Mouse (Mus musculus) megakaryocyte, embryonic 14.5 days (primary cell): ENCODE results near the gene Mfap4.

ENCODE experiments used
- FLI1 ChIP-seq: IDR thresholded peaks from 2 replicates; pipeline ENCODE4 v1.6.1; 2012; ENCODE audit warnings: low read length, inconsistent platforms, mixed read lengths
- GATA1 ChIP-seq: IDR thresholded peaks from 3 replicates; pipeline ENCODE4 v1.6.1; 2012; ENCODE audit warnings: mixed read lengths, low read length, inconsistent platforms, borderline replicate concordance

- no peak for TF ChIP-seq FLI1
- no peak for TF ChIP-seq GATA1
These were observed 51.7 kb downstream of the Mfap4 start for GRCm38 (mm10) chr11:61536952-61537351.
